Mouse (Mus musculus) kidney, adult 2 months (tissue): Measurements from ENCODE around the gene Rab3ip.

Experiments used
- CTCF ChIP-seq: fragments of 200-500 bp; conservative IDR thresholded peaks from 2 replicates; pipeline ENCODE4 v1.5.1; 2011; ENCODE audit warnings: low read depth, mild to moderate bottlenecking, control low read depth, low read length, moderate library complexity, mixed read lengths; ENCODE audit not compliant: insufficient read depth, insufficient read length
- POLR2A ChIP-seq: fragments of 200-500 bp; IDR thresholded peaks from one replicate; pipeline ENCODE4 v1.6.1; 2011; ENCODE audit warnings: low read depth, low read length, control low read depth

DNA sequence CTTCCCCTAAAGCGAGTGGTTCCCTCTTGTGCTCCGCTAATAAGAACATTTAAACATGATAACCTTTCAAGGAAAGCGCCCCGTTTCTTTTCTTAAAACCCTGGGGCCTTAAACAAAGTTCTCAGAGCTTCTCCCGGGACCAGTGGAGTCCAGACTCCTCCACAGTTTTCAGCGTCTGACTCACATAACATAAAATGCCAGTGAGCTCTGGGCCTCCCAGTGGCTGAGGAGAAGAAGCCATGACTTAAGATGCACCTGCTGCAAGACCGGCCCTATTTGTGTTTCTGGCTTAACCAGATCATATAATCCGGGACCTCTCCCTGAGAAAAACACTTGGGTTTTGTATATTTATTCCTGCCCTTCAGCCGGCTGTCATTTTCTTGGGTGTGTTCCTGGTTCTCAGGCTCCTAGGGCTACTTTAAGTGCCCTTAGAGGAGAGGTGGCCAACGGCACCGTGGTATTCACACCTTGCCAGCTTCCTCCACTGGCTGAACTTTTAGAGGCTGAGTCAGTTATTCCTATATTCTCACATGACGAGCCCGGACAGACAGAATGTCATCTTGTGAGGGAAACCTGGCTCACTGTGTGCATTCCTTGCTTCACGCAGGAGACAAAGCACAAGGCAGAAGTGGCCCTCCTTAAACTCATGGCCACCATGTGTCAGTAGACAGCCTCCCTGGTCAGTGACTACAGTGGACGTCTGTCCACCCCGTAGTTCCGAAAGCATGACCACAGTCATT, 48.3 kb upstream of the Rab3ip start:
- TF ChIP-seq POLR2A: no peak
- TF ChIP-seq CTCF: no peak
